Mouse (Mus musculus) spleen, postnatal 10 days (tissue): ENCODE results near the gene Pidd1.

ENCODE experiments used
- DNase-seq, 2 experiments: peaks; one replicate each; pipeline ENCODE4 v3.0.0; 2021 to 2022; ENCODE audit warnings: low spot score in 2 of 2

The Pidd1 gene

DNA sequence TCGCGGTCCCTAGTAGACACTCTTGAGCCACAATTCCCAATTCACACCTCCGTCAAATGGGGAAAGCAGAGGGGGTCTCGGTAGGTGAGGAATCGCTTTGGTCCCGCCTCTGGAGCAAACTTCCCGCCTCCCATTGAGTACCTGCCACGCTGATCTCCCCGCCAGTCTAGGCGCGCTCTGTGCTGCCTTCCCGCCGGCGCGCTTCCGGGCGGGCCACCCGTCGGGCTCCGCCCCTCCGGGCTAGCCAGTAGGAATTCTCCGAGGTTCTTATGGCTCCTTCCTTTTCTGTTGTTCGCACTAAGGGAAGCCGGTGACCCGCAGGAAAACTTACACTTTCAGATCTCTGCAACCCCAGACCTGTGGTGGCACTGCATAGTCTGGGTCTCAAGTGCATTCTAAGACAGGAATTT, at the start of gene Pidd1:
Pidd1 (minus strand) TSS at position 198 of the 410 bp plus-strand sequence.
- DNase-seq = peak in 1 of 2 experiments; percentile 79

- DNase-seq = no peak
Observed at GRCm38 (mm10) chr7:141492738-141493137, 48.9 kb upstream of the Pidd1 start.

DNA sequence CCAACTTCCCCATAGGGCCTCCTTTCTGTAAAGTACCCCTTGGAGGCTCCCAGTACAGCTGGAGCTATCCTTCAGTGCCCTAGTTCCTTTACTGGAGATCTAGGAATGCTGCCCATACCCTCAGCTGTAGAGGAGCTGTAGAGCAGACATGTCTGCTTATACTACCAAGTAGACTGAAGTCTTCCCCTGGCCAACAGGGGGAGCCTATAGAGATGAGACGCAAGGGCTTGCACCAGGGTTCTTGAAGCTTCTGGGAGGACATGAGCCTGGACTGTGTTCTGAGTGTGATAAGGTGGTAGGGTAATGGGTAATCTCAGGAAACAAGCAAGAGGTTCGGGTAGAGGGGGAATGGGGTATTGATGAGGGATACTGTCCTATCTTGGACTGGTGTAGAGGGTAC, 47.3 kb upstream of the Pidd1 start:
- peak in 1 of 2 experiments; percentile 68 for DNase-seq

DNA sequence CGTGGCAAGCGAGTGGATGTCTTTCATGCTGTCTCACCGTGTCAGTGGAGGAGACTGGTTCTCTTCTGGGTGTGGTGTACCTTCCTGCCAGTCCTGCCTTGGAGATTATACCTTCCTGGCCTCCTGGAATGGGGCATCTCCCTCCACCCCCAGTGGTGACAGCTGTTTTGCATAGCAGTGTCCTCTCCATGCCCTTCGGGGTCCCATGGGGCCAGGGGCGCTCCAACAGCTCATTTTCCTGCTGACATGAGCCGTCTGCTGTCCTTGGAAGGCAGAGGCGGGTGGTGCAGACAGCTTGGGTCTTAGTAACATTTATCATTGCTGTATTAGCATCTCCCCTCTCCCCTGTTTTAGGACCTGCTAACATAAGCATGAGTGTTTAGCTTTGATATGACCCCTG, 43.3 kb upstream of the Pidd1 start:
- DNase-seq = no peak

DNA sequence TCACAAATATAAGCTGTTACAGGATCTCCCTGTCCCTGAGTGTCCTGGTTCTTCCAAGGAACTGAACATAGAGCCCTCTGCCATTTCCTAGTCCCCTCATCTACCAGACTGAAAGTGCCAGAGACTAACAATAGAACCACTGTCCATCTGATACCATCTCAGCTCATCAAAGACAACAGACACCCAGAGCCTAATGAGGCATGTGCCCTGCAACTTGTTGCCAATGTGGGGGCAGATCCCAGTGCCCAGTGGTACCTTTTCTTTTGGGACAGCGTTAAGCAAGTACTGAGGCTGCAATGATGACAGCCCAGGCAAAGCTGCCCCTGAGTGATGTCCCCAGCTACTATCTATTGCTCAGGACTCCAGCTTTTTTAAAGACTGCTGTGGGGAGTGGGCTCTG, 42.4 kb upstream of the Pidd1 start:
- DNase-seq = no peak

DNA sequence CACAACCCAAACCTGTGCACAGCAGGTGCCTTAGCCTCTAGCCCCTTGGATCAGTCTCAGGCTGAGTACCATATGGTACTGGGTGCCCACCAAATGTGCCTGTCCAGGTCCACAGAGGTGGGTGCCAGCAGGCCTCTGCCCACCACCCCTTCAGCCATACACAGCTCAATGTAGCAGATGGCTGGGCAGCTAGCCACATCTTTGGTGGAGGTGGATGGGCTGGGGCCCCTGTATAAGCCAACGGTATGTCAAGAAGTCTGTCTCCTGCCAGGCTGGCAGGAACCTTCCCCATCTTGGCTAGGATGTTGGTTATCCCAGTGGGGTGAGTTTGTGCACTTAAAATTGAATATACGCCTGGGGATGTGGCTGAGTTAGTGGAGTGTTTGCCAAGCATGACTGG, 41.8 kb upstream of the Pidd1 start:
- no peak for DNase-seq

GRCm38 (mm10) chr7:141485186-141485585, 41.4 kb upstream of the Pidd1 start:
- no peak for DNase-seq

- DNase-seq = no peak
Observed at GRCm38 (mm10) chr7:141484186-141485120, 40.6 kb upstream of the Pidd1 start.

- DNase-seq = no peak
Observed at GRCm38 (mm10) chr7:141483114-141483653, 39.4 kb upstream of the Pidd1 start.

DNA sequence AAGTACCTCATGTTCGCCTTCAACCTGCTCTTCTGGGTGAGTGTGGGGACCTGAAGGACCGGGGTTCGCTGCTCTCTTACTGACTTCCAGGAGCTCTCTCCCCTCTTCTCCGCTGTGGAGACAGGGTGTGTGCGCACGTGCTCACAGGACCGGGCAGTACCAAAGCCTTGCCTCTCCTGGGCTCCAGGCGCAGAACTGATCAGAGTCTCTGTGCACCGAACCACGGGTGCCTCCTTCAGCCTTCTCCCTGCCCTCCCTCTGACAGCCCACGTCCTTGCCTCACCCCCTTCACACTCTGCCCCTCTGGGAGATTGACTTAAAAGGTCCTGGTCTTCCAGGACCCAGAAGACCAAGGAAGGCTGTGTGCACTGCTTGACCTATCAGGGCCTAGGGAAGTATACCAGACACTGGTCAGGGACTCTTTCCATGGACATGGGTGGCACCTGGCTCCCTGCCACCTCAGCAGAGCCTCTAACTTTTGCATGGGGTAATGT, 38.8 kb upstream of the Pidd1 start:
- DNase-seq = no peak

GRCm38 (mm10) chr7:141481498-141482401, 37.9 kb upstream of the Pidd1 start:
- peak; percentile 47 to 73 for DNase-seq

- peak; percentile 67 to 76 for DNase-seq
Observed at GRCm38 (mm10) chr7:141480842-141481497, 37.1 kb upstream of the Pidd1 start.

DNA sequence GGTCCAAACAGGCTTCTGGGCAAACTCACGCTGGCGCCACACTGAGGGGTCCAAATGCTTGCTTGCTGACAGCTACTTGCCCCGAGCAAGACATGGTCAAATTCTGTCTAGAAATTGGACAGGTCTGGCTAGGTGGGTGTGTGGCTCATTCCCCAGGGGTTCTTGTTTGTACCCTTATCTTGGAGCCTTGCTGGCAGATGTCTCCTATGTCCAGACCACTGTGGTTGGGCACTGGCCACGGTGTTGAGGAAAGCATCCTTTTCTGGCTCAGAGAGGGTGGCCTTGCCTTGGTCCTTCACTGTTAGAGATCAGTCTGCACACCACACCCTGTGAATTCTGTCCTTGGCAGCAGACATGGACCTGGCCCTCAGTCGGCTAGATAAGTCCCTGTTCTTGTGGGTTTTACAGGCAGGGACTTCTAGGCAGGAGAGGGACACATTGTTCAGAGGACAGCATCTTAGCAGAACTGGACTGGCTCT, 34.5 kb upstream of the Pidd1 start:
- DNase-seq = peak in 1 of 2 experiments; percentile 23

- no peak for DNase-seq
Observed at GRCm38 (mm10) chr7:141477578-141478269, 33.9 kb upstream of the Pidd1 start.

- DNase-seq = peak in 1 of 2 experiments; percentile 41
Observed at GRCm38 (mm10) chr7:141476981-141477370, 33.2 kb upstream of the Pidd1 start.

DNA sequence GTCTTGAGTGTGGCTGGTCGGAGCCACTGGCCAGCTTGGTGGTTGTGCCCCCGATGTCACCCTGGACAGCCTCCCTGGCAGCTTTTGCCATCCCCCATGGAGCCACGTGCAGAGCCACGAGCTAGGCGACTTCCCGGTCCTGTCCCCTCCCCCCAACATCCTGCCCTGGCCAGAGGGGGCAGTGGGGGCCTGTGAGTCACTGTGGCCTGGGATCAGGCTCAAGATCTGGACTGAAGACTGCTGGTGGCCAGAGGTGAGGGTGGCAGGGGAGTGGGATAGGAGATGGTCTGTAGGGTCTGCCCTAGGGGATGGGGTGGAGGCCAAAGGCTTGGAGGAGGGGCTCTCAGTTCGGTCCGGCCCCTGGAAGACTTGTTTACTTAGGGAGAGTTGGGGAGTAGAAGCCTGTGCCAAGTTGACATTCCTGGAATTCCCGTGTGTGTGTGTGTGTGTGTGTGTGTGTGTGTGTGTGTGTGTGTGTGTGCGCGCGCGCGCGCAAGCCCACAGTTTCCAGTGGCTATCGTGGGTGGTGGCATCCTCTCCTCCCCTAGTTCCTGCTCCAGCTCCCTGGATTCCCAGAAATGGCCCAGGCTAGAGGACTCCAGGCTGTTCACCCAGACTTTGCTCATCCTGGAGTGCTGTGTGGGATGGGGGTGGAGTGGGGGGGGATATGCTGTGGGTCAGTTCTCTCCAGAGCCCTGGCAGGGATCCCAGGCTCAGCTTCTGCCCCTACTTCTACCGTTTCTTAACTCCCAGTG, 32.6 kb upstream of the Pidd1 start:
- DNase-seq = peak; percentile 47 to 67

- no peak for DNase-seq
Observed at GRCm38 (mm10) chr7:141475805-141476158, 32.0 kb upstream of the Pidd1 start.

GRCm38 (mm10) chr7:141475011-141475804, 31.4 kb upstream of the Pidd1 start, which contains the start of the genes Polr2l and Tspan4:
Gene Polr2l (minus strand): TSS chr7:141475132.
Gene Tspan4 (plus strand): TSS chr7:141475240.
- DNase-seq = peak; percentile 90 to 93

GRCm38 (mm10) chr7:141474160-141474559, 30.3 kb upstream of the Pidd1 start:
- DNase-seq = no peak
